Mouse (Mus musculus) lung, adult 2 months (tissue): Measurements from ENCODE around the gene Eif3k.

Source experiments
- CTCF ChIP-seq: fragments of 200-500 bp; IDR thresholded peaks from 2 replicates; pipeline ENCODE4 v1.5.1; 2011; ENCODE audit warnings: mild to moderate bottlenecking, low read length, control low read depth; ENCODE audit not compliant: insufficient read depth
- POLR2A ChIP-seq: fragments of 200-500 bp; IDR thresholded peaks from 2 replicates; pipeline ENCODE4 v1.6.1; 2011; ENCODE audit warnings: low read depth, mild to moderate bottlenecking, control low read depth, low read length, borderline replicate concordance; ENCODE audit errors: extremely low read depth

DNA sequence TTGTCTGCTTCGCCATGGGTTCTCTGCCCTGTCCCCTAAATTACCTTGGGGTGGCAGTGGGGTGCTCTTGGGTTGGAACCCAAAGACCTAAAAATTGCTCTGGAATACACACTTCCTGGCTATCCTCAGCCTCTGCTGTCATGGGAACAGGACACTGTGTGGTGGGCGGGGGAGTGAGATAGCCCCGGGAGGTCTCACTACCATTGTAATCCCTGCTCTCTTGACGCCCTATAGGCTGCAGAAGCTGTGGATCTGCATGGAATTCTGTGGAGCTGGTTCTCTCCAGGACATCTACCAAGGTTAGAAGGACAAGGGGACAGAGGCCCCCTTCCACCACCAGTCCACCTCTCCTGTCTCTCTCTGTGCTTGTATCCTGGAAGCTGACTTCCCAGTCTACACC lies 2.2 kb upstream of the Eif3k start:
- TF ChIP-seq CTCF, result no peak
- TF ChIP-seq POLR2A, result no peak
